Mouse (Mus musculus) layer of hippocampus, adult 9-11 months (tissue): ENCODE results near the gene Tsc22d4.
A peak's percentile ranks its signal among the peaks of the same experiment; 100 is the strongest.
"Not testable (repeated sequence)": the region's sequence is repeated elsewhere in the genome, so short reads cannot be mapped to it uniquely, and the experiment has no call there.

Experiments used
- DNase-seq: peaks from one replicate; pipeline ENCODE4 v3.0.0; 2022

Gene Tsc22d4

GRCm38 (mm10) chr5:137742048-137742447 is 3.5 kb upstream of the Tsc22d4 start:
- no peak for DNase-seq

DNA sequence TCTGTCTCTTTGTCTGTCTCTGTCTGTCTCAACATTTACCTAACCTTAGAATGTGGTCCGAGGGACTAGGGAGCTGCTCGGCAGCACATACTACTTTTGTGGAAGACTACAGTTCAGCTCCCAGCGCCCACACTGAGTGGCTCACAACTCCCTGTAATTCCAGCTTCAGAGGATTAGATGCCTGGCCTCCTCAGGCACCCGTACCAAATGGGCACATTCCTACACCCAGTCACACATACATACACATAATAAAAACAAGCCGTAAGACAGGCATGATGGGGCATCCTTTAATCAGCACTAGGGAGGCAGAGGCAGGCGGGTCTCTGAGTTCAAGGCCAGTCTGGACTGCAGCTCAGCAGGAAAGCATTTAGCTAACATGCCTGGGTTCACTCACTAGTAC is 2.7 kb upstream of the Tsc22d4 start:
- no peak for DNase-seq

DNA sequence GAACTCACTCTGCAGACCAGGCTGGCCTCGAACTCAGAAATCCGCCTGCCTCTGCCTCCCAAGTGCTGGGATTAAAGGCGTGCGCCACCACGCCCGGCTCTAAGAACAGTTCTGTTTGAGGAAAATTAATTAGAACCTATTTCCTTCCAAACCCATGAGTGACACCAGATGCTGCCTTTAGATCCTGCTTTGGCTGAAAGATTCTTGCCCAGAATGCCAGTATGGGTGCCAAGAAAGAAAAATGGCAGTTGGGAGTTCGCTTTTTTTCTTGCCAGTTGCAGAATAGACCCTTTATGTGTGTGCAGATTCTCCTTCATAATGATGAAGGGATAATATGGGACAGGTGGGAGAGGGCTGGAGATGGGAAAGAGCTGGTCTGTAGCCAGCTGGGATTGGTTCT is 1.3 kb upstream of the Tsc22d4 start:
- DNase-seq: no peak

- no peak for DNase-seq
These were observed 836 bp downstream of the Tsc22d4 start for GRCm38 (mm10) chr5:137746282-137746850.

DNA sequence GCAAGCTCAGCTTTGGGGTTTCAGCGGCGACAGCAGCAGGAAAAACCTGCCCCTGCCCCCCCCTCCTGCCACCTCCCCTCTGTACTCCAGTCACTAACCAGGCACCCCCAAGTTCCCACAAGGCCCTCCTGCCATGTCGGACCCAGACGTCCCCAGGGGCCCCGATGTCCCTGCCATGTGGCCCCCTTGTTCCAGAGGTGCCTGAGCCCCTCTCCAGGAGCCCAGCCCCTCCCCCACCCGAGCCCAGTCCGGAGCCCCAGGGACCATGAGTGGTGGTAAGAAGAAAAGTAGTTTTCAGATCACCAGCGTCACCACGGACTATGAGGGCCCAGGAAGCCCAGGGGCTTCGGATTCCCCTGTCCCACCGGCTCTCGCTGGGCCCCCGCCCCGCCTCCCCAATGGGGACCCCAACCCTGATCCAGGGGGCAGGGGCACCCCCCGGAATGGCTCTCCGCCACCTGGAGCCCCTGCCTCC is 1.4 kb downstream of the Tsc22d4 start:
- DNase-seq: no peak

DNA sequence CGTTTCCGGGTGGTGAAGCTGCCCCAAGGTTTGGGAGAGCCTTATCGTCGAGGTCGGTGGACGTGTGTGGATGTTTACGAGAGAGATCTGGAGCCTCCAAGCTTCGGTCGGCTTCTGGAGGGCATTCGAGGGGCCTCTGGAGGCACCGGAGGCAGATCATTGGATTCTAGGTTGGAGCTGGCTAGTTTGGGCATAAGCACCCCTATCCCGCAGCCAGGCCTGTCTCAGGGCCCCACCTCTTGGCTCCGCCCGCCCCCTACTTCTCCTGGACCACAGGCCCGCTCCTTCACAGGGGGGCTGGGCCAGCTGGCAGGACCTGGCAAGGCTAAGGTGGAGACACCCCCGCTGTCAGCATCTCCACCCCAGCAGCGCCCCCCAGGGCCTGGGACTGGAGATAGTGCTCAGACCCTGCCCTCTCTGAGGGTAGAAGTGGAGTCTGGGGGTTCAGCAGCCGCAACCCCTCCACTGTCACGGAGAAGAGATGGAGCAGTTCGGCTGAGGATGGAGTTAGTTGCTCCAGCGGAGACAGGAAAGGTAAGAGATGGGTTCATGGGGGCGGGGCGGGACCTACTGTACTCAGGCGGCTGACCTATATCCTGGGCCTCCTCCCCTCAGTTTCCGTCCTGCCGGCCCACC is 1.9 kb downstream of the Tsc22d4 start:
- no peak for DNase-seq

GRCm38 (mm10) chr5:137748130-137748770 is 2.7 kb downstream of the Tsc22d4 start:
- DNase-seq: peak; percentile 74

- no peak for DNase-seq
These were observed 3.8 kb downstream of the Tsc22d4 start for GRCm38 (mm10) chr5:137749196-137749836.

- not testable (repeated sequence) for DNase-seq
These were observed 4.7 kb downstream of the Tsc22d4 start for GRCm38 (mm10) chr5:137750212-137750611.

- no peak for DNase-seq
These were observed 5.8 kb downstream of the Tsc22d4 start for GRCm38 (mm10) chr5:137751221-137751887.

GRCm38 (mm10) chr5:137751988-137752387 is 6.5 kb downstream of the Tsc22d4 start:
- no peak for DNase-seq

DNA sequence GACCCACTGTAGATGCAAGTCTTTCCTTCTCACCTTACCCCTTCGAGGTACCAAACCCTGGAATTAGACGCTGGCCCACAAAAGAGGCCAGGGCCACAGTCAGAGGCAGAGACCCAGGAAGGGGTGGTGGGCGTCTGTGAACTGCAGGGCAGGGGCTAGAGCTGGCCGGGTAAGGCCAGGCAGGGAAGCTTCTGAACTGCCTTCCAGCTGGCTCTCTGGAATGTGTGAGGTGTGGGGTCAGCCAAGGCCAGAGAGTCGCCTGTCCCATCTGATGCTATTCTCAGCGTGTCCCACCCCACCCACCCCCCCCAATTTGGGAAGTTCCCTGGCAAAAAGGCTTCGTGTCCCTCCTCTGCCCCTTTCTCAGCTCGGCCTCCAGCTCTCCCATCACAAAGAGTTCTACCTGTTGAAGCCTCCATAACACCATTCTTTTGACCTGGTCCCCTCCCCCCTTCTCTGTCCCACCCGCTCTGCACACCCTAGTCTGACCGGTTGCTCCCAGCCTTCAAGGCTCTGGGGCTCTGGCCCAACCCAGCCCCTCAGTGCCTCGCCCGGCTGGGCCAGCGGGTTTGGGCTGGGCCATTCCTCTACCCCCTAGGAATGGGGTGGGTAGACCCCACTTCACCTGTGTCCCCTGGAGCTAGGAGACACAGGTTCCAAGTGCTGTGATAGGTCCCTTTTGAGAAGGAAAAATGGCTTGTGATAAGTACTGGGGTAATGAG is 7.7 kb downstream of the Tsc22d4 start:
- DNase-seq: no peak

DNA sequence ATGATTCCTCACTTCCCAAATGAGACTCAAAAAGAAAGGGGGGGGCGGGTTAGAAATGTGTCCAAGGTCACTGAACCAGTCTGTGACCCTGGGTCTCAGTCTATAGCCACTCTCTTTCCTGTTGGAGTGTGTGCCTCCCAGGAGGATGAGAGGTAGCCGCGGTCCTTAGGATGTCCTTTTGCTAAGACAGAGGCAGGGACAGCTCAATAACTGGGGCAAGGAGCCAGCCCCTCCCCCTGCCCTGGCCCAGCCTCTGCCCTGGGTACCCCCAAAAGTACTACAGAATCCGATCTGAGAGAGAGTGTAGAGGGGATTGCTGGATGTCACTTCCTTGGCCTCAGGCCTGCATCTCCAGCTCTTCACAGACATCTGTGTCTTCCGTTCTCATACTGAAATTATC is 9.9 kb downstream of the Tsc22d4 start:
- DNase-seq: no peak

DNA sequence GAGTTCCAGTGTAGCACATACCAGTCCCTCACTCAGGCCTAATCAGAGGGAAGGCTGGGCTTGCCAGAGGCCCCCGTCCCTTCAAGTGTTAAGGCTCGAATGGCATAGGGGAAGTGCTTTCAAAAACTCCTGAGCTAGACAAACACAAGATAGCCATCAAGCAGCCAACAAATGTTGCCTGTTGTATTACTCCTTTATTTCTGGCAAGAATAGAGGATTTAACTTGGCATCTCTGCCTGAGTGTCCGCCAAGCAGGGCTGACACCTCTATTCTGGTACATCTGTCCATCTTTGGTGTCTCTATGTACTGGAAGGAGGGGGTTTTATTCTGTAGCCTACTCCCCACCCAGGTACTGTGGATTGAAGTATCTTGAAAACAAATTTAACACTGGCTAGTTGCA is 10.6 kb downstream of the Tsc22d4 start:
- DNase-seq: no peak

DNA sequence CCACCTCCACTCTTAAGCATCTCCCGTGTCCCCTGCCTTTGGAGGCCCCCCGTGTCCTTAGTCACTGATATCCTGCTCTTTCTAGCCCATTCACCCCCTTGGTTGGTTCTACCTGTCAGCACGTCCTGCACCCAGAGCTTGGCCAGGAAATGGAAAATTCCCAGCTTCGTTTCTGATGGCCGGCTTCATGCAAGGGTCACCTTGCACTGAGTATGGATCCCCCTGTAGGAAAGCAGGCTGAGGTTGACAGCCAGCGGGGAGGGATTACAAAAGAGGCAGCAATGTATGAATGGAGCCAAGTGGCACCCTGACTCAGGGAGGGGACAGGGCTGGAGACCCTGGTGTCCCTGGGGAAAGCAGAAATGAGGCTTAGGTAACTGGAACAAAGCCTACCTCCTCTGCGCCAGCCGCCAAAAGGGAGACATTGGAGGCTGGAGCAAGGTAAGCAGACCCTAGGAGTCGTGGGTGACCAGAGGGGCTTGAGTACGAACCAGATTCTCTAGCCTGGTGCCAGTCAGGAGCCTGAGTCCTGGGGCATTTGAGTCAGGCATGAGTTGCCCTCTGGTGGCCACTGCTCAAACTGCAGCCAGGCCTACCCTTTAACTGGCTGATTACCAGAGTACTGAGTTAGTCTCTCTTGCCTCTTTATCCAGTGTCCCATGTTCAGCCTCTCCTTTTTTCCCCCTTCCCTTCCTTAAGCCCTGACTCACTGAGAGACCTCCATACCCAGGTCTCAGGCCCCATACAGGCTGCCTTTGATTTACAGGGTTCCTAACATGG is 11.5 kb downstream of the Tsc22d4 start:
- peak; percentile 90 for DNase-seq

GRCm38 (mm10) chr5:137757887-137758286 is 12.4 kb downstream of the Tsc22d4 start:
- DNase-seq: peak; percentile 95

GRCm38 (mm10) chr5:137758921-137759534 is 13.5 kb downstream of the Tsc22d4 start:
- DNase-seq: no peak

- peak; percentile 97 for DNase-seq
These were observed 14.5 kb downstream of the Tsc22d4 start for GRCm38 (mm10) chr5:137759971-137760412.

GRCm38 (mm10) chr5:137764609-137765340 is 19.2 kb downstream of the Tsc22d4 start:
- DNase-seq: no peak

- no peak for DNase-seq
These were observed 20.7 kb downstream of the Tsc22d4 start for GRCm38 (mm10) chr5:137766270-137766669.
